Comparison of ENCODE assay signal across 23 mouse cellular contexts in genomic region chr17:25225659-25226058, GRCm38 (mm10). TPM values are rescaled to one million over a fixed set of nuclear protein-coding genes. Genes with fewer than 3 reads are reported as not detected.
DNase-seq lines count a peak whose midpoint lies in the region; ATAC-seq and TF ChIP-seq lines count a peak whose summit lies in the region.
"Had no signal": no experiment of that assay in that cellular context is flagged by ENCODE, and none has a peak within 500 bp of the region (broad histone marks: within the 10 kb centered on the region; RNA-seq: fewer than 3 reads in every experiment).

No protein-coding gene starts in this region.

- H3K4me1 ChIP-seq in CH12.LX (ENCODE audit: control insufficient read depth in 1 of 2, insufficient read depth in 2 of 2), result peaks cover 25 to 61% of the 10 kb centered on the region in 2 experiments
- peaks cover 13% of the 10 kb centered on the region for H3K4me1 ChIP-seq in bone marrow, adult 2 months (ENCODE audit: control insufficient read depth, insufficient read depth, low read length)
- H3K4me1 ChIP-seq in liver, embryonic 16.5 days (ENCODE audit: control insufficient read depth, low read depth, low read length), result peaks cover 65% of the 10 kb centered on the region
- no peaks in the 10 kb centered on the region for H3K4me1 ChIP-seq in hindbrain, embryonic 11.5 days (replicated peaks; ENCODE audit: control insufficient read depth, insufficient read depth, low read length)
- H3K4me1 ChIP-seq in kidney, embryonic 16.5 days (ENCODE audit: insufficient read depth, low read length), result peaks cover 9% of the 10 kb centered on the region
- H3K4me1 ChIP-seq: lung, embryonic 15.5 days had no signal

- WGBS in bone marrow, adult 2 months, result 77% methylated on average over 4 of the region's 4 CpGs
- 26% methylated on average over 4 of the region's 4 CpGs for WGBS in liver, embryonic 16.5 days (ENCODE audit: insufficient replicate concordance)
- WGBS in hindbrain, embryonic 11.5 days, result 85% methylated on average over 4 of the region's 4 CpGs
- WGBS in kidney, embryonic 16.5 days, result 94% methylated on average over 4 of the region's 4 CpGs

- TF ChIP-seq RAD21 in CH12.LX (IDR thresholded peaks at IDR 0.05; ENCODE audit: low read depth, low read length), result no peak

- H3K4me2 ChIP-seq in CH12.LX (ENCODE audit: insufficient read depth, low read depth, poor library complexity, severe bottlenecking), result no peak overlapping the region
- H3K4me2 ChIP-seq in liver, embryonic 16.5 days (ENCODE audit: low read depth, low read length), result peak overlapping the region; percentile 76
- no peak overlapping the region for H3K4me2 ChIP-seq in hindbrain, embryonic 11.5 days (replicated peaks; ENCODE audit: low read depth, low read length)
- H3K4me2 ChIP-seq in kidney, embryonic 16.5 days (replicated peaks; ENCODE audit: low read depth, low read length), result no peak overlapping the region
- H3K4me2 ChIP-seq: limb, embryonic 12.5 days; lung, embryonic 15.5 days; neural tube, embryonic 13.5 days had no signal

- no peak for TF ChIP-seq EP300 in CH12.LX (IDR thresholded peaks at IDR 0.05; ENCODE audit: low read length)

- DNase-seq in CH12.LX (ENCODE audit: extremely low read depth), result no peak
- peak; percentile 29 for DNase-seq in induced T-regulatory cell, adult 2 months (ENCODE audit: low read depth)
- no peak for DNase-seq in hindbrain, embryonic 11.5 days (ENCODE audit: low spot score)
- no peak for DNase-seq in spleen, postnatal 36 days (ENCODE audit: low spot score in 2 of 2)
- DNase-seq: adrenal gland, adult 2 months; cerebellum, adult 18-20 months; cerebellum, postnatal 36 days; gastrocnemius, postnatal 14 days; heart, adult 18-20 months; kidney, adult 2 months; kidney, postnatal 36 days; layer of hippocampus, adult 9-11 months; midbrain, embryonic 14.5 days had no signal

- dilution Hi-C loops in CH12.LX (cut with MboI; ENCODE audit: extremely low pct_ligation_motif_present, extremely low pct_unique_long_range_greater_than_20kb, low sequenced_read_pairs), result no loop called here

- in situ Hi-C loops in CH12.LX (cut with MboI; ENCODE audit: low pct_ligation_motif_present, low pct_unique_long_range_greater_than_20kb, low sequenced_read_pairs), result no loop called here

- H3K27me3 ChIP-seq in CH12.LX (replicated peaks), result no peaks in the 10 kb centered on the region
- no peaks in the 10 kb centered on the region for H3K27me3 ChIP-seq in liver, embryonic 16.5 days (ENCODE audit: control insufficient read depth, insufficient read depth, low read depth, low read length)
- no peaks in the 10 kb centered on the region for H3K27me3 ChIP-seq in hindbrain, embryonic 11.5 days (ENCODE audit: control insufficient read depth, insufficient read depth, low read length)
- no peaks in the 10 kb centered on the region for H3K27me3 ChIP-seq in kidney, embryonic 16.5 days (ENCODE audit: insufficient read depth, low read length)
- H3K27me3 ChIP-seq: limb, embryonic 12.5 days; lung, embryonic 15.5 days; neural tube, embryonic 13.5 days had no signal

- TF ChIP-seq CTCF in CH12.LX (conservative IDR thresholded peaks at IDR 0.05 in 1 of 2, IDR thresholded peaks at IDR 0.05 in 1 of 2; ENCODE audit: low read depth in 2 of 2, low read length in 2 of 2), result no peak
- TF ChIP-seq CTCF in bone marrow, adult 2 months (IDR thresholded peaks at IDR 0.05; ENCODE audit: control insufficient read depth, insufficient read depth, low read length), result no peak

- no peak for TF ChIP-seq POLR2A in CH12.LX (IDR thresholded peaks at IDR 0.05; ENCODE audit: low read depth, low read length)
- no peak for TF ChIP-seq POLR2A in bone marrow, adult 2 months (IDR thresholded peaks at IDR 0.05; ENCODE audit: borderline replicate concordance, control insufficient read depth, low read depth, low read length)

- no peaks in the 10 kb centered on the region for H3K9me3 ChIP-seq in CH12.LX (replicated peaks; ENCODE audit: low read length)
- no peaks in the 10 kb centered on the region for H3K9me3 ChIP-seq in liver, embryonic 16.5 days (replicated peaks; ENCODE audit: control insufficient read depth, low read length)
- H3K9me3 ChIP-seq in hindbrain, embryonic 11.5 days (ENCODE audit: control insufficient read depth, low read length), result no peaks in the 10 kb centered on the region
- no peaks in the 10 kb centered on the region for H3K9me3 ChIP-seq in kidney, embryonic 16.5 days (ENCODE audit: low read length)
- H3K9me3 ChIP-seq: embryonic facial prominence, embryonic 10.5 days; hindbrain, embryonic 10.5 days; limb, embryonic 12.5 days; lung, embryonic 15.5 days; neural tube, embryonic 13.5 days had no signal

- no peak overlapping the region for H3K4me3 ChIP-seq in CH12.LX (replicated peaks in 1 of 3; ENCODE audit: low read depth in 2 of 3, low read length in 2 of 3, poor library complexity in 1 of 3)
- no peak overlapping the region for H3K4me3 ChIP-seq in bone marrow, adult 2 months (replicated peaks; ENCODE audit: control insufficient read depth, low read depth, low read length)
- H3K4me3 ChIP-seq in liver, embryonic 16.5 days (ENCODE audit: low read depth, low read length), result peak overlapping the region; percentile 47
- no peak overlapping the region for H3K4me3 ChIP-seq in hindbrain, embryonic 11.5 days (ENCODE audit: low read depth, low read length)
- H3K4me3 ChIP-seq in kidney, embryonic 16.5 days (ENCODE audit: low read length), result no peak overlapping the region
- H3K4me3 ChIP-seq: embryonic facial prominence, embryonic 10.5 days; hindbrain, embryonic 10.5 days; limb, embryonic 12.5 days; lung, embryonic 15.5 days; neural tube, embryonic 13.5 days had no signal

- H3K79me2 ChIP-seq in CH12.LX (replicated peaks; ENCODE audit: control insufficient read depth, extremely low read depth, insufficient read depth, poor library complexity, severe bottlenecking), result peaks cover 11% of the 10 kb centered on the region

- ATAC-seq in liver, embryonic 16.5 days (ENCODE audit: low read depth), result peak; percentile 68
- no peak for ATAC-seq in hindbrain, embryonic 11.5 days (ENCODE audit: low FRiP score)
- no peak for ATAC-seq in kidney, embryonic 16.5 days (ENCODE audit: low FRiP score, low TSS enrichment)
- ATAC-seq: forebrain, embryonic 14.5 days had no signal

- H3K9ac ChIP-seq in CH12.LX (ENCODE audit: insufficient read depth, low read depth), result peak overlapping the region; percentile 41; the same call in 1 of the 2 replicates
- H3K9ac ChIP-seq in liver, embryonic 16.5 days (ENCODE audit: low read depth, low read length), result peak overlapping the region; percentile 81
- no peak overlapping the region for H3K9ac ChIP-seq in hindbrain, embryonic 11.5 days (ENCODE audit: low read depth, low read length)
- H3K9ac ChIP-seq in kidney, embryonic 16.5 days (replicated peaks; ENCODE audit: low read length), result no peak overlapping the region
- H3K9ac ChIP-seq: limb, embryonic 12.5 days; lung, embryonic 15.5 days; neural tube, embryonic 13.5 days had no signal

- H3K27ac ChIP-seq in CH12.LX (ENCODE audit: insufficient read depth, low read depth), result no peak overlapping the region
- peak overlapping the region; percentile 9; the same call in 1 of the 2 replicates for H3K27ac ChIP-seq in bone marrow, adult 2 months (ENCODE audit: control insufficient read depth, insufficient read depth, low read depth, low read length, poor library complexity)
- peak overlapping the region; percentile 85 for H3K27ac ChIP-seq in liver, embryonic 16.5 days (ENCODE audit: low read length)
- no peak overlapping the region for H3K27ac ChIP-seq in hindbrain, embryonic 11.5 days (ENCODE audit: low read depth, low read length)
- no peak overlapping the region for H3K27ac ChIP-seq in kidney, embryonic 16.5 days (ENCODE audit: low read length)
- H3K27ac ChIP-seq: embryonic facial prominence, embryonic 10.5 days; hindbrain, embryonic 10.5 days; limb, embryonic 12.5 days; lung, embryonic 15.5 days; macrophage; neural tube, embryonic 13.5 days had no signal

- peaks cover 44 to 61% of the 10 kb centered on the region in 2 experiments for H3K36me3 ChIP-seq in CH12.LX (replicated peaks in 1 of 2; ENCODE audit: control insufficient read depth in 1 of 2, insufficient read depth in 1 of 2, low read length in 1 of 2)
- peaks cover 12% of the 10 kb centered on the region for H3K36me3 ChIP-seq in liver, embryonic 16.5 days (ENCODE audit: control insufficient read depth, insufficient read depth)
- no peaks in the 10 kb centered on the region for H3K36me3 ChIP-seq in hindbrain, embryonic 11.5 days (ENCODE audit: control insufficient read depth, insufficient read depth, low read length)
- peaks cover 18% of the 10 kb centered on the region for H3K36me3 ChIP-seq in kidney, embryonic 16.5 days (ENCODE audit: insufficient read depth, low read length)

RNA-seq across cellular contexts. Expression of gene Gnptg, which starts 14.3 kb away (rescaled TPM):
- total RNA-seq in CH12.LX (2012; rRNA removed) (24.0 and 27.0 TPM in 2 replicates), CH12.LX (2014; rRNA removed) (20.7 and 22.1 TPM in 2 replicates)
- polyA plus RNA-seq in CH12.LX (2012; ENCODE audit: insufficient read length, low read depth), result 24.5 and 28.0 TPM in 2 replicates
- 10.8 and 21.7 TPM in 2 replicates for polyA plus RNA-seq in bone marrow, adult 2 months (2011; ENCODE audit: insufficient read depth, insufficient read length, low replicate concordance, missing spikeins)
- polyA plus RNA-seq in liver, embryonic 16.5 days (2015; fragmentation: Nextera tagmentation; extraction: Ambion mirVana), result 17.8 and 19.9 TPM in 2 replicates
- 51.5 and 57.2 TPM in 2 replicates for polyA plus RNA-seq in hindbrain, embryonic 11.5 days (2014; fragmentation: Nextera tagmentation; extraction: Ambion mirVana)
- polyA plus RNA-seq in kidney, embryonic 16.5 days (2015; fragmentation: Nextera tagmentation; extraction: Ambion mirVana), result 51.2 and 56.6 TPM in 2 replicates

RNA-seq across cellular contexts. Expression of gene Tsr3, which starts 14.3 kb away (rescaled TPM):
- total RNA-seq in CH12.LX (2012; rRNA removed), result 38.7 and 40.0 TPM in 2 replicates
- total RNA-seq in CH12.LX (2014; rRNA removed), result 38.3 and 40.8 TPM in 2 replicates
- polyA plus RNA-seq in CH12.LX (2012; ENCODE audit: insufficient read length, low read depth), result 42.3 and 52.8 TPM in 2 replicates
- 24.4 and 37.1 TPM in 2 replicates for polyA plus RNA-seq in bone marrow, adult 2 months (2011; ENCODE audit: insufficient read depth, insufficient read length, low replicate concordance, missing spikeins)
- polyA plus RNA-seq in liver, embryonic 16.5 days (2015; fragmentation: Nextera tagmentation; extraction: Ambion mirVana), result 14.7 and 15.0 TPM in 2 replicates
- polyA plus RNA-seq in hindbrain, embryonic 11.5 days (2014; fragmentation: Nextera tagmentation; extraction: Ambion mirVana), result 60.3 and 64.9 TPM in 2 replicates
- 49.7 and 51.6 TPM in 2 replicates for polyA plus RNA-seq in kidney, embryonic 16.5 days (2015; fragmentation: Nextera tagmentation; extraction: Ambion mirVana)

RNA-seq across cellular contexts. Expression of gene Baiap3, which starts 30.5 kb away (rescaled TPM):
- total RNA-seq in CH12.LX (2012; rRNA removed) (0.08 and 0.21 TPM in 2 replicates), CH12.LX (2014; rRNA removed) (not detected in 2 replicates)
- 0.19 and 0.25 TPM in 2 replicates for polyA plus RNA-seq in CH12.LX (2012; ENCODE audit: insufficient read length, low read depth)
- polyA plus RNA-seq in bone marrow, adult 2 months (2011; ENCODE audit: insufficient read depth, insufficient read length, low replicate concordance, missing spikeins), result 4.7 and 14.3 TPM in 2 replicates
- polyA plus RNA-seq in liver, embryonic 16.5 days (2015; fragmentation: Nextera tagmentation; extraction: Ambion mirVana), result 0.46 and 0.57 TPM in 2 replicates
- polyA plus RNA-seq in hindbrain, embryonic 11.5 days (2014; fragmentation: Nextera tagmentation; extraction: Ambion mirVana), result 2.0 and 4.4 TPM in 2 replicates
- 2.0 and 2.3 TPM in 2 replicates for polyA plus RNA-seq in kidney, embryonic 16.5 days (2015; fragmentation: Nextera tagmentation; extraction: Ambion mirVana)
- polyA plus RNA-seq: macrophage had no signal

RNA-seq across cellular contexts. Expression of gene Unkl, which starts 37.5 kb away (rescaled TPM):
- total RNA-seq in CH12.LX (2012; rRNA removed) (11.4 and 12.0 TPM in 2 replicates), CH12.LX (2014; rRNA removed) (14.3 and 14.7 TPM in 2 replicates)
- 14.6 and 17.2 TPM in 2 replicates for polyA plus RNA-seq in CH12.LX (2012; ENCODE audit: insufficient read length, low read depth)
- 9.5 and 29.1 TPM in 2 replicates for polyA plus RNA-seq in bone marrow, adult 2 months (2011; ENCODE audit: insufficient read depth, insufficient read length, low replicate concordance, missing spikeins)
- 6.8 and 7.9 TPM in 2 replicates for polyA plus RNA-seq in liver, embryonic 16.5 days (2015; fragmentation: Nextera tagmentation; extraction: Ambion mirVana)
- polyA plus RNA-seq in hindbrain, embryonic 11.5 days (2014; fragmentation: Nextera tagmentation; extraction: Ambion mirVana), result 4.3 and 4.5 TPM in 2 replicates
- polyA plus RNA-seq in kidney, embryonic 16.5 days (2015; fragmentation: Nextera tagmentation; extraction: Ambion mirVana), result 10.4 and 10.9 TPM in 2 replicates

RNA-seq across cellular contexts. Expression of gene BC003965, which starts 41.3 kb away (rescaled TPM):
- 18.7 and 22.3 TPM in 2 replicates for total RNA-seq in CH12.LX (2012; rRNA removed)
- total RNA-seq in CH12.LX (2014; rRNA removed), result 24.7 and 25.4 TPM in 2 replicates
- 24.9 and 25.1 TPM in 2 replicates for polyA plus RNA-seq in CH12.LX (2012; ENCODE audit: insufficient read length, low read depth)
- polyA plus RNA-seq in bone marrow, adult 2 months (2011; ENCODE audit: insufficient read depth, insufficient read length, low replicate concordance, missing spikeins), result 13.1 and 19.4 TPM in 2 replicates
- 14.2 and 15.1 TPM in 2 replicates for polyA plus RNA-seq in liver, embryonic 16.5 days (2015; fragmentation: Nextera tagmentation; extraction: Ambion mirVana)
- polyA plus RNA-seq in hindbrain, embryonic 11.5 days (2014; fragmentation: Nextera tagmentation; extraction: Ambion mirVana), result 35.2 and 36.4 TPM in 2 replicates
- polyA plus RNA-seq in kidney, embryonic 16.5 days (2015; fragmentation: Nextera tagmentation; extraction: Ambion mirVana), result 34.4 and 35.6 TPM in 2 replicates

Comparison
In these comparisons a context has a peak if more than half of its experiments do, and no peak if none do; other contexts are left out.
1. H3K27ac ChIP-seq: peak in bone marrow, adult 2 months (single experiment) and liver, embryonic 16.5 days (single experiment); none in CH12.LX (single experiment), hindbrain, embryonic 11.5 days (single experiment) and kidney, embryonic 16.5 days (single experiment).
2. H3K9ac ChIP-seq: peak in CH12.LX (single experiment) and liver, embryonic 16.5 days (single experiment); none in hindbrain, embryonic 11.5 days (single experiment) and kidney, embryonic 16.5 days (single experiment).